Mouse (Mus musculus) myocyte (in vitro differentiated cells): ENCODE measurements at regions not wholly inside any gene's neighbourhood (a gene's known extent, or its start where the extent isn't known, plus 50 kb on each side); places are given as distances from the start of the nearest gene placed in this dataset.

Source experiments
- H3K27me3 ChIP-seq: one replicate; pipeline ENCODE4 v1.6.1; 2011; ENCODE audit not compliant: control insufficient read depth, insufficient read depth, insufficient read length
- H3K36me3 ChIP-seq: one replicate; pipeline ENCODE4 v1.6.1; 2011; ENCODE audit not compliant: control insufficient read depth, insufficient read depth
- H3K4me2 ChIP-seq: one replicate; pipeline ENCODE4 v1.6.1; 2011; ENCODE audit warnings: low read depth, control low read depth
- H3K4me3 ChIP-seq: one replicate; pipeline ENCODE4 v1.5.1; 2011; ENCODE audit warnings: mild to moderate bottlenecking, control low read depth, moderate library complexity
- H3K79me2 ChIP-seq: one replicate; pipeline ENCODE4 v1.6.1; 2011; ENCODE audit not compliant: control insufficient read depth, insufficient read depth
- H3ac ChIP-seq: one replicate; pipeline ENCODE4 v1.6.1; 2011; ENCODE audit not compliant: control insufficient read depth, insufficient read length
- CEBPB ChIP-seq: IDR thresholded peaks from 2 replicates; pipeline ENCODE4 v1.6.1; 2011; ENCODE audit warnings: mild to moderate bottlenecking, moderate library complexity; ENCODE audit not compliant: poor library complexity, insufficient read depth, severe bottlenecking
- E2F4 ChIP-seq: IDR thresholded peaks from one replicate; pipeline ENCODE4 v1.6.1; 2011; ENCODE audit warnings: mild to moderate bottlenecking, control low read depth, moderate library complexity; ENCODE audit not compliant: insufficient read depth
- MAX ChIP-seq: IDR thresholded peaks from one replicate; pipeline ENCODE4 v1.6.1; 2011; ENCODE audit warnings: low read depth, mild to moderate bottlenecking, control low read depth
- MYOD1 ChIP-seq, 3 experiments: IDR thresholded peaks; one replicate each; pipeline ENCODE4 v1.6.1; 2011; ENCODE audit warnings: control low read depth in 2 of 3, low read depth in 2 of 3, mild to moderate bottlenecking in 2 of 3, moderate library complexity in 1 of 3; ENCODE audit not compliant: insufficient read length in 2 of 3, control insufficient read depth in 1 of 3
- MYOG ChIP-seq, 3 experiments: IDR thresholded peaks; one replicate each; pipeline ENCODE4 v1.6.1; 2011; ENCODE audit warnings: control low read depth in 2 of 3, low read depth in 2 of 3, mild to moderate bottlenecking in 2 of 3; ENCODE audit not compliant: insufficient read length in 2 of 3, control insufficient read depth in 1 of 3, insufficient read depth in 1 of 3
- POLR2A ChIP-seq: IDR thresholded peaks from one replicate; pipeline ENCODE4 v1.6.1; 2011; ENCODE audit warnings: low read depth, mild to moderate bottlenecking, control low read depth, moderate library complexity; ENCODE audit not compliant: insufficient read length
- POLR2AphosphoS2 ChIP-seq: IDR thresholded peaks from one replicate; pipeline ENCODE4 v1.6.1; 2011; ENCODE audit warnings: low read depth, control low read depth; ENCODE audit not compliant: insufficient read length
- REST ChIP-seq: IDR thresholded peaks from one replicate; pipeline ENCODE4 v1.6.1; 2011; ENCODE audit warnings: mild to moderate bottlenecking, control low read depth, moderate library complexity; ENCODE audit not compliant: insufficient read depth, insufficient read length
- SRF ChIP-seq: IDR thresholded peaks from one replicate; pipeline ENCODE4 v1.6.1; 2011; ENCODE audit warnings: low read depth; ENCODE audit not compliant: control insufficient read depth, insufficient read length
- TCF12 ChIP-seq: IDR thresholded peaks from one replicate; pipeline ENCODE4 v1.6.1; 2011; ENCODE audit warnings: mild to moderate bottlenecking, control low read depth; ENCODE audit not compliant: poor library complexity, insufficient read depth, severe bottlenecking
- TCF3 ChIP-seq: IDR thresholded peaks from one replicate; pipeline ENCODE4 v1.6.1; 2011; ENCODE audit warnings: low read depth, control low read depth; ENCODE audit not compliant: insufficient read length
- USF1 ChIP-seq: IDR thresholded peaks from one replicate; pipeline ENCODE4 v1.6.1; 2011; ENCODE audit warnings: low read depth, mild to moderate bottlenecking, control low read depth, moderate library complexity

GRCm38 (mm10) chr4:81962586-81962985 lies 520.0 kb upstream of the Mpdz start:
- H3K4me2 ChIP-seq, result no peak overlapping the region
- no peaks in the 10 kb centered on the region for H3K27me3 ChIP-seq
- no peak overlapping the region for H3ac ChIP-seq
- H3K4me3 ChIP-seq, result no peak overlapping the region
- no peaks in the 10 kb centered on the region for H3K36me3 ChIP-seq
- no peak for TF ChIP-seq E2F4
- TF ChIP-seq POLR2A, result no peak
- TF ChIP-seq SRF, result no peak
- no peak for TF ChIP-seq MAX
- TF ChIP-seq MYOG (IDR thresholded peaks at IDR 0.05; ENCODE audit: control insufficient read depth in 1 of 3, insufficient read depth in 1 of 3, insufficient read length in 2 of 3, low read depth in 2 of 3), result no peak
- TF ChIP-seq REST, result no peak
- TF ChIP-seq MYOD1 (IDR thresholded peaks at IDR 0.05; ENCODE audit: control insufficient read depth in 1 of 3, insufficient read length in 2 of 3, low read depth in 2 of 3), result no peak
- TF ChIP-seq TCF12, result no peak
- TF ChIP-seq TCF3, result no peak
- no peaks in the 10 kb centered on the region for H3K79me2 ChIP-seq

GRCm38 (mm10) chr4:81960552-81961534 lies 518.2 kb upstream of the Mpdz start:
- TF ChIP-seq TCF3 (no peak), POLR2A (no peak), E2F4 (no peak), TCF12 (no peak), SRF (no peak), REST (no peak), MYOG (IDR thresholded peaks at IDR 0.05; ENCODE audit: control insufficient read depth in 1 of 3, insufficient read depth in 1 of 3, insufficient read length in 2 of 3, low read depth in 2 of 3) (no peak), USF1 (no peak), MAX (no peak), CEBPB (no peak), POLR2AphosphoS2 (no peak), MYOD1 (IDR thresholded peaks at IDR 0.05; ENCODE audit: control insufficient read depth in 1 of 3, insufficient read length in 2 of 3, low read depth in 2 of 3) (no peak)
- H3ac ChIP-seq, result no peak overlapping the region
- no peaks in the 10 kb centered on the region for H3K79me2 ChIP-seq
- no peaks in the 10 kb centered on the region for H3K27me3 ChIP-seq
- no peak overlapping the region for H3K4me2 ChIP-seq
- no peak overlapping the region for H3K4me3 ChIP-seq
- H3K36me3 ChIP-seq, result no peaks in the 10 kb centered on the region

GRCm38 (mm10) chr4:81956926-81957694 lies 514.5 kb upstream of the Mpdz start:
- Histone ChIP-seq H3K79me2 (no peaks in the 10 kb centered on the region), H3K27me3 (no peaks in the 10 kb centered on the region), H3K4me2 (no peak overlapping the region), H3K36me3 (no peaks in the 10 kb centered on the region), H3ac (no peak overlapping the region), H3K4me3 (no peak overlapping the region)
- no peak for TF ChIP-seq E2F4
- no peak for TF ChIP-seq CEBPB
- no peak for TF ChIP-seq MAX
- TF ChIP-seq MYOD1 (IDR thresholded peaks at IDR 0.05; ENCODE audit: control insufficient read depth in 1 of 3, insufficient read length in 2 of 3, low read depth in 2 of 3), result no peak
- TF ChIP-seq MYOG (IDR thresholded peaks at IDR 0.05; ENCODE audit: control insufficient read depth in 1 of 3, insufficient read depth in 1 of 3, insufficient read length in 2 of 3, low read depth in 2 of 3), result no peak
- no peak for TF ChIP-seq REST

GRCm38 (mm10) chr4:81953023-81953422 lies 510.4 kb upstream of the Mpdz start:
- no peak overlapping the region for H3K4me2 ChIP-seq
- H3ac ChIP-seq, result no peak overlapping the region
- TF ChIP-seq SRF, result no peak
- TF ChIP-seq MAX, result no peak
- TF ChIP-seq CEBPB, result no peak
- no peak for TF ChIP-seq POLR2A
- TF ChIP-seq POLR2AphosphoS2, result no peak
- no peak for TF ChIP-seq MYOG (IDR thresholded peaks at IDR 0.05; ENCODE audit: control insufficient read depth in 1 of 3, insufficient read depth in 1 of 3, insufficient read length in 2 of 3, low read depth in 2 of 3)
- TF ChIP-seq TCF3, result no peak
- no peak for TF ChIP-seq E2F4
- no peak for TF ChIP-seq TCF12
- H3K79me2 ChIP-seq, result no peaks in the 10 kb centered on the region
- no peak overlapping the region for H3K4me3 ChIP-seq
- H3K36me3 ChIP-seq, result no peaks in the 10 kb centered on the region
- no peaks in the 10 kb centered on the region for H3K27me3 ChIP-seq
